Mouse (Mus musculus) brain, embryonic 14.5 days (tissue): ENCODE data around the gene Lhpp.
A peak's percentile ranks its signal among the peaks of the same experiment; 100 is the strongest.

Experiments used
- CTCF ChIP-seq: fragments of 200-500 bp; IDR thresholded peaks from 2 replicates; pipeline ENCODE4 v1.5.1; 2012; ENCODE audit warnings: inconsistent platforms, mild to moderate bottlenecking, moderate library complexity, borderline replicate concordance; ENCODE audit not compliant: insufficient read depth, insufficient read length; ENCODE audit errors: extremely low read depth
- POLR2A ChIP-seq: fragments of 200-500 bp; IDR thresholded peaks from 2 replicates; pipeline ENCODE4 v1.6.1; 2012; ENCODE audit warnings: mild to moderate bottlenecking, inconsistent platforms, borderline replicate concordance; ENCODE audit not compliant: poor library complexity, insufficient read depth, insufficient read length, severe bottlenecking; ENCODE audit errors: extremely low read depth

GRCm38 (mm10) chr7:132735145-132735544, 124.7 kb downstream of the Lhpp start:
- TF ChIP-seq POLR2A = no peak
- TF ChIP-seq CTCF = peak; percentile 13; the same call in 1 of the 2 replicates
